ENCODE assay signal across 8 mouse cellular contexts in genomic region chr7:5080815-5081214, GRCm38 (mm10). TPM values are rescaled to one million over a fixed set of nuclear protein-coding genes. Genes with fewer than 3 reads are reported as not detected.
DNase-seq lines count a peak whose midpoint lies in the region; ATAC-seq lines count a peak whose summit lies in the region.

No protein-coding gene starts in this region.

- ATAC-seq in heart, embryonic 15.5 days (replicated peaks; ENCODE audit: insufficient number of reproducible peaks, insufficient read depth, low FRiP score, low read depth): no peak
- ATAC-seq in hindbrain, embryonic 12.5 days (ENCODE audit: low FRiP score): no peak
- ATAC-seq in midbrain, embryonic 14.5 days (ENCODE audit: low FRiP score, low TSS enrichment): no peak

- H3K27me3 ChIP-seq in heart, embryonic 15.5 days: no peaks in the 10 kb centered on the region
- H3K27me3 ChIP-seq in hindbrain, embryonic 12.5 days: no peaks in the 10 kb centered on the region
- H3K27me3 ChIP-seq in midbrain, embryonic 14.5 days (ENCODE audit: control insufficient read depth, insufficient read depth, low read length): no peaks in the 10 kb centered on the region

- peaks cover 50% of the 10 kb centered on the region for H3K36me3 ChIP-seq in heart, embryonic 15.5 days
- H3K36me3 ChIP-seq in hindbrain, embryonic 12.5 days: peaks cover 45% of the 10 kb centered on the region
- H3K36me3 ChIP-seq in midbrain, embryonic 14.5 days (ENCODE audit: control insufficient read depth, insufficient read depth, low read length): peaks cover 52% of the 10 kb centered on the region

- H3K9me3 ChIP-seq in heart, embryonic 15.5 days (replicated peaks): no peaks in the 10 kb centered on the region
- H3K9me3 ChIP-seq in hindbrain, embryonic 12.5 days (replicated peaks): no peaks in the 10 kb centered on the region
- no peaks in the 10 kb centered on the region for H3K9me3 ChIP-seq in midbrain, embryonic 14.5 days (ENCODE audit: control insufficient read depth, low read length)

- peak overlapping the region; percentile 96 for H3K4me3 ChIP-seq in heart, embryonic 15.5 days
- peak overlapping the region; percentile 97 for H3K4me3 ChIP-seq in hindbrain, embryonic 12.5 days
- peak overlapping the region; percentile 85 for H3K4me3 ChIP-seq in midbrain, embryonic 14.5 days (replicated peaks; ENCODE audit: low read depth, low read length)

- peak overlapping the region; percentile 97 for H3K27ac ChIP-seq in heart, embryonic 15.5 days
- peak overlapping the region; percentile 90 for H3K27ac ChIP-seq in hindbrain, embryonic 12.5 days
- H3K27ac ChIP-seq in midbrain, embryonic 14.5 days (replicated peaks; ENCODE audit: low read depth, low read length): peak overlapping the region; percentile 89

- intact Hi-C loops in heart, postnatal 10 days (cut with DNase I): loop anchor here (1.0 to 5.0 kb wide), 3 partner anchors 18 to 1091 kb away; partner anchors contain the start of genes Rasl2-9 and Zfp444

- peak overlapping the region; percentile 88 for H3K4me2 ChIP-seq in heart, embryonic 15.5 days
- peak overlapping the region; percentile 92 for H3K4me2 ChIP-seq in hindbrain, embryonic 12.5 days (replicated peaks)
- H3K4me2 ChIP-seq in midbrain, embryonic 14.5 days (ENCODE audit: low read length): peak overlapping the region; percentile 86

- H3K4me1 ChIP-seq in heart, embryonic 15.5 days (replicated peaks): peaks cover 31% of the 10 kb centered on the region
- peaks cover 19% of the 10 kb centered on the region for H3K4me1 ChIP-seq in hindbrain, embryonic 12.5 days
- H3K4me1 ChIP-seq in midbrain, embryonic 14.5 days (ENCODE audit: control insufficient read depth, insufficient read depth, low read length): peaks cover 21% of the 10 kb centered on the region

- H3K9ac ChIP-seq in heart, embryonic 15.5 days: peak overlapping the region; percentile 97
- H3K9ac ChIP-seq in hindbrain, embryonic 12.5 days: peak overlapping the region; percentile 97
- peak overlapping the region; percentile 90 for H3K9ac ChIP-seq in midbrain, embryonic 14.5 days (replicated peaks; ENCODE audit: low read length)

- 10% methylated on average over 6 of the region's 6 CpGs for WGBS in heart, embryonic 15.5 days
- 20% methylated on average over 6 of the region's 6 CpGs for WGBS in hindbrain, embryonic 12.5 days
- 21% methylated on average over 6 of the region's 6 CpGs for WGBS in midbrain, embryonic 14.5 days

- no peak for DNase-seq in heart, postnatal 10 days
- DNase-seq in Muller cell, postnatal 12 days (ENCODE audit: inconsistent ontology term): peak; percentile 10
- peak; percentile 7 for DNase-seq in midbrain, embryonic 14.5 days
- no peak for DNase-seq in gastrocnemius, postnatal 4 days (ENCODE audit: low spot score in 2 of 2)
- DNase-seq in urinary bladder, postnatal 10 days (ENCODE audit: low spot score): no peak
- DNase-seq in cerebellum, adult 18-20 months: no peak

RNA-seq across cellular contexts. Expression of gene Epn1, which starts 0.8 kb away (rescaled TPM):
- 43.1 and 57.0 TPM in 2 replicates for polyA plus RNA-seq in heart, embryonic 15.5 days (2015; fragmentation: Nextera tagmentation; extraction: Ambion mirVana)
- total RNA-seq in heart, postnatal 10 days (2021): 100 to 1,000 TPM; 194 to 209 TPM
- 74.5 and 79.6 TPM in 2 replicates for polyA plus RNA-seq in hindbrain, embryonic 12.5 days (2016; fragmentation: Nextera tagmentation; extraction: Ambion mirVana)
- 104 and 119 TPM in 2 replicates for polyA plus RNA-seq in midbrain, embryonic 14.5 days (2014; fragmentation: Nextera tagmentation; extraction: Ambion mirVana)
- 100 to 1,000 TPM; 112 to 117 TPM for total RNA-seq in gastrocnemius, postnatal 4 days (2021)

RNA-seq across cellular contexts. Expression of gene U2af2, which starts 18.9 kb away (rescaled TPM):
- 63.0 and 78.8 TPM in 2 replicates for polyA plus RNA-seq in heart, embryonic 15.5 days (2015; fragmentation: Nextera tagmentation; extraction: Ambion mirVana)
- total RNA-seq in heart, postnatal 10 days (2021): 100 to 1,000 TPM; 102 to 109 TPM
- 136 and 138 TPM in 2 replicates for polyA plus RNA-seq in hindbrain, embryonic 12.5 days (2016; fragmentation: Nextera tagmentation; extraction: Ambion mirVana)
- polyA plus RNA-seq in midbrain, embryonic 14.5 days (2014; fragmentation: Nextera tagmentation; extraction: Ambion mirVana): 111 and 115 TPM in 2 replicates
- total RNA-seq in gastrocnemius, postnatal 4 days (2021): 100 to 1,000 TPM; 117 to 127 TPM

RNA-seq across cellular contexts. Expression of gene Zfp580, which starts 29.5 kb away (rescaled TPM):
- 14.7 and 17.2 TPM in 2 replicates for polyA plus RNA-seq in heart, embryonic 15.5 days (2015; fragmentation: Nextera tagmentation; extraction: Ambion mirVana)
- total RNA-seq in heart, postnatal 10 days (2021): 10 to 100 TPM; 10.6 to 12.6 TPM
- 45.4 and 51.8 TPM in 2 replicates for polyA plus RNA-seq in hindbrain, embryonic 12.5 days (2016; fragmentation: Nextera tagmentation; extraction: Ambion mirVana)
- polyA plus RNA-seq in midbrain, embryonic 14.5 days (2014; fragmentation: Nextera tagmentation; extraction: Ambion mirVana): 104 and 105 TPM in 2 replicates
- 10 to 100 TPM; 10.1 to 11.6 TPM for total RNA-seq in gastrocnemius, postnatal 4 days (2021)

RNA-seq across cellular contexts. Expression of gene Rfpl4, which starts 35.9 kb away (rescaled TPM):
- not detected in 2 replicates for polyA plus RNA-seq in heart, embryonic 15.5 days (2015; fragmentation: Nextera tagmentation; extraction: Ambion mirVana)
- total RNA-seq in heart, postnatal 10 days (2021): not detected
- not detected in 2 replicates for polyA plus RNA-seq in hindbrain, embryonic 12.5 days (2016; fragmentation: Nextera tagmentation; extraction: Ambion mirVana)
- not detected in 2 replicates for polyA plus RNA-seq in midbrain, embryonic 14.5 days (2014; fragmentation: Nextera tagmentation; extraction: Ambion mirVana)
- not detected for total RNA-seq in gastrocnemius, postnatal 4 days (2021)

RNA-seq across cellular contexts. Expression of gene Zfp784, which starts 42.6 kb away (rescaled TPM):
- 5.4 and 6.5 TPM in 2 replicates for polyA plus RNA-seq in heart, embryonic 15.5 days (2015; fragmentation: Nextera tagmentation; extraction: Ambion mirVana)
- 1 to 10 TPM; 5.9 to 7.3 TPM for total RNA-seq in heart, postnatal 10 days (2021)
- polyA plus RNA-seq in hindbrain, embryonic 12.5 days (2016; fragmentation: Nextera tagmentation; extraction: Ambion mirVana): 6.1 and 6.9 TPM in 2 replicates
- 9.1 and 10.8 TPM in 2 replicates for polyA plus RNA-seq in midbrain, embryonic 14.5 days (2014; fragmentation: Nextera tagmentation; extraction: Ambion mirVana)
- 1 to 10 TPM; 5.8 to 6.6 TPM for total RNA-seq in gastrocnemius, postnatal 4 days (2021)

Comparison
In these comparisons a context has a peak if more than half of its experiments do, and no peak if none do; other contexts are left out.
1. DNase-seq: peak in Muller cell, postnatal 12 days (single experiment) and midbrain, embryonic 14.5 days (single experiment); none in heart, postnatal 10 days (0 of 2), gastrocnemius, postnatal 4 days (0 of 2), urinary bladder, postnatal 10 days (single experiment) and cerebellum, adult 18-20 months (0 of 2).
2. Peak in every context shown above with its lines, with median percentiles within 50 percentile points of each other: H3K27ac ChIP-seq, H3K4me2 ChIP-seq, H3K4me3 ChIP-seq and H3K9ac ChIP-seq.